Mouse (Mus musculus) CH12.LX (cell line): ENCODE measurements around the gene Prkar2a. TPM values are rescaled to one million over a fixed set of nuclear protein-coding genes. Genes with fewer than 3 reads are reported as not detected.

Source experiments
- DNase-seq: peaks from one replicate; pipeline ENCODE4 v3.0.0-alpha.2; 2013; ENCODE audit errors: extremely low read depth
- H3K27ac ChIP-seq: 2 replicates; pipeline ENCODE4 v1.5.1; 2012; ENCODE audit warnings: low read depth, mild to moderate bottlenecking, control low read depth, moderate library complexity; ENCODE audit not compliant: insufficient read depth
- H3K27me3 ChIP-seq: replicated peaks from 2 replicates; pipeline ENCODE3; 2012; ENCODE audit warnings: inconsistent platforms
- H3K36me3 ChIP-seq, 2 experiments: replicated peaks in 1 of 2; 2 replicates each; pipeline versions ENCODE3 to v1.6.1; 2012; ENCODE audit warnings: inconsistent platforms in 1 of 2, low read length in 1 of 2, mild to moderate bottlenecking in 1 of 2, mixed read lengths in 1 of 2, moderate library complexity in 1 of 2; ENCODE audit not compliant: control insufficient read depth in 1 of 2, insufficient read depth in 1 of 2
- H3K4me1 ChIP-seq, 2 experiments: 2 replicates each; pipeline ENCODE4 v1.6.1; 2012; ENCODE audit warnings: inconsistent platforms in 1 of 2, moderate library complexity in 1 of 2; ENCODE audit not compliant: insufficient read depth in 2 of 2, control insufficient read depth in 1 of 2
- H3K4me2 ChIP-seq: 2 replicates; pipeline ENCODE4 v1.6.1; 2012; ENCODE audit warnings: low read depth, mild to moderate bottlenecking, control low read depth; ENCODE audit not compliant: poor library complexity, insufficient read depth, severe bottlenecking
- H3K4me3 ChIP-seq, 3 experiments: fragments of 150-350 bp in 1 of 3; sonication (generic) in 1 of 3; replicated peaks in 1 of 3; 2 replicates each; pipeline versions ENCODE3 to v1.5.1; 2011 to 2012; ENCODE audit warnings: low read depth in 2 of 3, low read length in 2 of 3, mild to moderate bottlenecking in 2 of 3, moderate library complexity in 2 of 3, control low read depth in 1 of 3, improper control_type of control experiment in 1 of 3, inconsistent platforms in 1 of 3, mixed read lengths in 1 of 3; ENCODE audit not compliant: poor library complexity in 1 of 3
- H3K79me2 ChIP-seq: replicated peaks from 2 replicates; pipeline ENCODE4 v1.6.1; 2012; ENCODE audit warnings: mild to moderate bottlenecking, moderate library complexity; ENCODE audit not compliant: control insufficient read depth, poor library complexity, insufficient read depth, severe bottlenecking; ENCODE audit errors: extremely low read depth
- H3K9ac ChIP-seq: 2 replicates; pipeline ENCODE4 v1.6.1; 2012; ENCODE audit warnings: low read depth, mild to moderate bottlenecking, control low read depth, moderate library complexity; ENCODE audit not compliant: insufficient read depth
- H3K9me3 ChIP-seq: replicated peaks from 2 replicates; pipeline ENCODE3; 2012; ENCODE audit warnings: low read length, inconsistent platforms, mixed read lengths
- CHD1 ChIP-seq: IDR thresholded peaks from 2 replicates; pipeline ENCODE4 v1.6.1; 2012; ENCODE audit warnings: low read depth, low read length, improper control_type of control experiment, inconsistent platforms
- CTCF ChIP-seq, 2 experiments: IDR thresholded peaks in 1 of 2; conservative IDR thresholded peaks in 1 of 2; 2 replicates each; pipeline ENCODE4 v1.5.1; 2011 to 2012; ENCODE audit warnings: low read depth in 2 of 2, low read length in 2 of 2, improper control_type of control experiment in 1 of 2, inconsistent platforms in 1 of 2, mild to moderate bottlenecking in 1 of 2, moderate library complexity in 1 of 2
- ELF1 ChIP-seq: IDR thresholded peaks from 2 replicates; pipeline ENCODE4 v1.6.1; 2014; ENCODE audit warnings: low read depth, mild to moderate bottlenecking, inconsistent platforms, low read length, improper control_type of control experiment
- EP300 ChIP-seq: IDR thresholded peaks from 2 replicates; pipeline ENCODE4 v1.6.1; 2011; ENCODE audit warnings: low read length, improper control_type of control experiment
- ETS1 ChIP-seq: conservative IDR thresholded peaks from 2 replicates; pipeline ENCODE4 v1.6.1; 2012; ENCODE audit warnings: low read depth, mild to moderate bottlenecking, inconsistent platforms, low read length, improper control_type of control experiment, moderate library complexity
- HCFC1 ChIP-seq: IDR thresholded peaks from 2 replicates; pipeline ENCODE4 v1.6.1; 2012; ENCODE audit warnings: low read depth, mild to moderate bottlenecking, inconsistent platforms, low read length, improper control_type of control experiment
- IRF4 ChIP-seq: IDR thresholded peaks from 2 replicates; pipeline ENCODE4 v1.6.1; 2014; ENCODE audit warnings: low read depth, mild to moderate bottlenecking, inconsistent platforms, low read length, improper control_type of control experiment
- JUN ChIP-seq: IDR thresholded peaks from 2 replicates; pipeline ENCODE4 v1.6.1; 2011; ENCODE audit warnings: low read depth, mild to moderate bottlenecking, low read length, improper control_type of control experiment, moderate library complexity; ENCODE audit not compliant: insufficient read depth
- KAT2A ChIP-seq: IDR thresholded peaks from 2 replicates; pipeline ENCODE4 v1.6.1; 2012; ENCODE audit warnings: low read length, improper control_type of control experiment, inconsistent platforms; ENCODE audit not compliant: insufficient replicate concordance
- MAFK ChIP-seq: IDR thresholded peaks from 2 replicates; pipeline ENCODE4 v1.6.1; 2011; ENCODE audit warnings: low read length, improper control_type of control experiment; ENCODE audit not compliant: insufficient replicate concordance
- MAX ChIP-seq: IDR thresholded peaks from 2 replicates; pipeline ENCODE4 v1.6.1; 2011; ENCODE audit warnings: low read length, improper control_type of control experiment
- MYC ChIP-seq: IDR thresholded peaks from 2 replicates; pipeline ENCODE4 v1.6.1; 2011; ENCODE audit warnings: low read depth, mild to moderate bottlenecking, improper control_type of control experiment, low read length
- POLR2A ChIP-seq: IDR thresholded peaks from 2 replicates; pipeline ENCODE4 v1.6.1; 2011; ENCODE audit warnings: low read depth, mild to moderate bottlenecking, improper control_type of control experiment, low read length
- POLR2AphosphoS2 ChIP-seq: IDR thresholded peaks from 2 replicates; pipeline ENCODE4 v1.6.1; 2011; ENCODE audit warnings: low read depth, low read length, improper control_type of control experiment
- SIN3A ChIP-seq: IDR thresholded peaks from 2 replicates; pipeline ENCODE4 v1.6.1; 2012; ENCODE audit warnings: low read length, improper control_type of control experiment, inconsistent platforms
- TBP ChIP-seq: conservative IDR thresholded peaks from 2 replicates; pipeline ENCODE4 v1.6.1; 2011; ENCODE audit warnings: low read depth, low read length, improper control_type of control experiment
- UBTF ChIP-seq: IDR thresholded peaks from 2 replicates; pipeline ENCODE4 v1.6.1; 2012; ENCODE audit warnings: low read depth, mild to moderate bottlenecking, inconsistent platforms, low read length, improper control_type of control experiment, moderate library complexity
- USF2 ChIP-seq: conservative IDR thresholded peaks from 2 replicates; pipeline ENCODE4 v1.6.1; 2011; ENCODE audit warnings: low read depth, low read length, improper control_type of control experiment
- ZC3H11A ChIP-seq: IDR thresholded peaks from 2 replicates; pipeline ENCODE4 v1.6.1; 2012; ENCODE audit warnings: low read depth, mild to moderate bottlenecking, inconsistent platforms, low read length, improper control_type of control experiment
- ZKSCAN1 ChIP-seq: IDR thresholded peaks from 2 replicates; pipeline ENCODE4 v1.6.1; 2012; ENCODE audit warnings: low read depth, inconsistent platforms, low read length, improper control_type of control experiment, borderline replicate concordance
- dilution Hi-C: fragments of 300-500 bp; cut with MboI; formaldehyde crosslinking; loops from 2 replicates; pipeline ENCODE4 v1.14.3; 2020; ENCODE audit warnings: low sequenced_read_pairs; ENCODE audit not compliant: extremely low pct_unique_long_range_greater_than_20kb, extremely low pct_ligation_motif_present
- in situ Hi-C: fragments of 300-500 bp; cut with MboI; formaldehyde crosslinking; loops from 3 replicates; pipeline ENCODE4 v1.14.3; 2019; ENCODE audit warnings: low sequenced_read_pairs, low pct_ligation_motif_present, low pct_unique_long_range_greater_than_20kb, mixed read lengths
- polyA plus RNA-seq: library from polyadenylated mRNA; unstranded; fragments of >175 nt; gene quantifications from 2 replicates; pipeline ENCODE4 v1.2.1, GENCODE M21; 2012; ENCODE audit warnings: low read depth; ENCODE audit not compliant: insufficient read length
- total RNA-seq, 2 experiments: library from RNA; depleted of rRNA; stranded (reverse); fragments of 300-350 nt in 1 of 2; fragments of >200 nt in 1 of 2; gene quantifications; 2 replicates each; pipeline ENCODE4 v1.2.3; 2012 to 2014

The Prkar2a gene
- total and polyA plus RNA-seq, 3 experiments, result 13.6 to 44.4 (median 14.9) TPM

DNA sequence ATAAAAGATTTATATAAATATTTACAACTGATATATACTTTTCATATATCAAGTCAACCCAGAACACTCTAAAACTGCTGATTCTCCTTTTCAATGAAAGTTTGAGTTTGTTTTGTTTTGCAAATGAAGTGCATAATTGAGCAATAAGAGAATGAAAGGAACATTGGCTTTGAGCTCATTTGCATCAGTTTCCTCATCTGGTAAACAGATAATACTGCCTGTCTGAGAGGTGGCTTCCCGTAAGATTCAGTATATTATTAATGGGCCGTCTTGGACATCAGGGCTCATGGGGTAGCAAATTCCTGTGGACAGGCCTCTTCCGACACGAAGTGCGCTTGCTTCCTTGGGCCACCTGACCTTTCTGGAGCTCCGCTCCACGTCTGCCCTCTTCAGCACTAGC, 21.7 kb downstream of the Prkar2a start:
- Histone ChIP-seq H3K4me2 (no peak overlapping the region), H3K79me2 (peaks cover 24% of the 10 kb centered on the region), H3K27me3 (no peaks in the 10 kb centered on the region), H3K9ac (no peak overlapping the region), H3K4me1 (peaks cover 0 to 5% of the 10 kb centered on the region in 2 experiments; a peak in 1 of 4 replicates), H3K27ac (no peak overlapping the region), H3K4me3 (no peak overlapping the region), H3K36me3 (peaks cover 0 to 34% of the 10 kb centered on the region in 2 experiments), H3K9me3 (peaks cover 3% of the 10 kb centered on the region)
- DNase-seq, result no peak
- TF ChIP-seq MYC, result no peak
- no peak for TF ChIP-seq POLR2AphosphoS2
- TF ChIP-seq SIN3A, result no peak
- TF ChIP-seq UBTF, result no peak
- no peak for TF ChIP-seq ELF1
- no peak for TF ChIP-seq ETS1
- TF ChIP-seq MAX, result no peak
- TF ChIP-seq EP300, result no peak
- in situ Hi-C loops, result no loop called here
- dilution Hi-C loops, result no loop called here

DNA sequence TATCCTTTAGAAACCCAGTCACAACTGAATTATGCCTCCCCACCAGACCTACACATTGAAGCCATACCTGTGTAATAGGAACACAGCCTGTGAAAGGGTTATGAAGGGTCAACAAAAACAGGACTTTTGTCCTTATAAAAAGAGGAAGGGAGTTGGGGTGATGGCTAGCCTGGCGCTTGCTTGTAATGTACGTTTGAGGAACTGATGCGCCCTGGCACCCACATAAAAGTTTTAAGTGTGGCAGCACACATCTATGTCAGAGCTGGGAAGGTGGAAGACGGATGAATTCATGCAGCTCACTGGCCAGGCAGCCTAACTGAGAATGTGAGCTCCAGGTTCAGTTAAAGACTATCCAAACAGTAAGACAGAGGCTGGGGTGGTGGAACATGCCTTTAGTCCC, 27.1 kb downstream of the Prkar2a start:
- H3K9ac ChIP-seq, result no peak overlapping the region
- no peak for TF ChIP-seq IRF4
- no peak for TF ChIP-seq KAT2A
- TF ChIP-seq TBP, result no peak
- TF ChIP-seq ZC3H11A, result no peak
- TF ChIP-seq POLR2AphosphoS2, result no peak
- no peak for TF ChIP-seq CTCF (conservative IDR thresholded peaks at IDR 0.05 in 1 of 2, IDR thresholded peaks at IDR 0.05 in 1 of 2; ENCODE audit: low read depth in 2 of 2, low read length in 2 of 2)
- no peak for TF ChIP-seq HCFC1
- no peak for TF ChIP-seq USF2
- no peak for TF ChIP-seq CHD1
- TF ChIP-seq POLR2A, result no peak
- no peak for TF ChIP-seq JUN
- TF ChIP-seq ZKSCAN1, result no peak
- TF ChIP-seq MAFK, result no peak
- TF ChIP-seq, all 38 proteins: peak for 0
- dilution Hi-C loops, result no loop called here
- Histone ChIP-seq H3K4me2 (no peak overlapping the region), H3K4me3 (no peak overlapping the region), H3K27me3 (no peaks in the 10 kb centered on the region), H3K79me2 (peaks cover 8% of the 10 kb centered on the region; the same call in 1 of the 2 replicates), H3K27ac (no peak overlapping the region), H3K36me3 (peaks cover 13 to 60% of the 10 kb centered on the region in 2 experiments), H3K9me3 (no peaks in the 10 kb centered on the region), H3K4me1 (no peaks in the 10 kb centered on the region)
- DNase-seq, result no peak
- in situ Hi-C loops, result no loop called here
